Mouse (Mus musculus): ENCODE measurements at regions not wholly inside any gene's neighbourhood (a gene's known extent, or its start where the extent isn't known, plus 50 kb on each side); places are given as distances from the start of the nearest gene placed in this dataset.
A peak's percentile ranks its signal among the peaks of the same experiment; 100 is the strongest.

DNA sequence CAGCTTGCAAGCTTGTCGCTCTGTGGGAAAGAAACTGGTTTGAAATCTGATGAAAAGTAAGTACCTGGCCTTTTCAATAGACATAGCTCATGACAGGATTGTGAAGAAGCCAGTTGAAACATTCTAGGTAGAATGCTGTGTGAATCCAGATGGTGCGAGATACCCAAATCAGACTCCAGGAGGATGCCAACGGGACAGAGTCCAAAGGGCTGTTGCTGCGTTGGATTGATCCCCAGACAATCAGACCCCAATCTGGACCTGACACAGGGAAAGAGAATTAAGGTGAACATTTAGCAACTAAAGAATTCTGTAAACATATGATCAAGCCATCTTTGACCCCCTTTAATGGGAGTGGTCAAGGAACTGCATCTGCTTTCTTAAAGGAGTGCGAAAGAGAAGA is 296.6 kb upstream of the Gm15217 start:
- no peak for DNase-seq

DNA sequence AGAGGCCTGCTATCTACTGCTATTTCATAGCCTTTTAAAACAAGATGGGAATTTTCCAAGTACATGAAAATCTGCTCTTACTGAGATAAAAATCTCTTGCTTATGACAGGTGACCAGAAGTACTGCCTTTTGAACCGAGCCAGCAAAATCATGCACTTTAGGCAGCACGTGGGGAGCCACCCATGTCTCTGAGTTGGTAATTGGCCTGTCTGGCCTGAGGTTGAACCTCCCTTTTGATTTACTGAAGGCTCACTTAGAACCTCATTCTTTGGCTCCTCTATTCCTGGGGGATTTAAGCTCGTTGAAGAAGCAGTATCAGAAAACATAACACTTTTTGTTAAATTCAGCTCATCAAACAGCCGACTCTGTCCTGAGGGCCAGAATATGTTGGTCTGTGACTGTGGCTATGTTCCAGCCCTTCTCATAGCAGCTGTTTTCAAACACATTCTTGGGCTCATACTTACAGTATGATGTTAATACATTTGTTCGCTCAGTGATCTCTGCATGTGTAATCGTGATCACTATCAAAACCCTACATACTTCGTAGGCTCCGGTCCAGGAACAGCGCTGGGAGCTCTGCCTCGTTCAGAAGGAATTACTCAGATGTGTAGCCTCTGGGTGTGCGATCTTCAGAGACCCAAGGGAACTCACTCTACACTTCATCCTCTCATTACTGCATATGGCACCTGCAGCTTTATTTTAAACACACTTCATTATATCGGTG is 290.1 kb upstream of the Gm15217 start:
- peak; percentile 19 for DNase-seq

DNA sequence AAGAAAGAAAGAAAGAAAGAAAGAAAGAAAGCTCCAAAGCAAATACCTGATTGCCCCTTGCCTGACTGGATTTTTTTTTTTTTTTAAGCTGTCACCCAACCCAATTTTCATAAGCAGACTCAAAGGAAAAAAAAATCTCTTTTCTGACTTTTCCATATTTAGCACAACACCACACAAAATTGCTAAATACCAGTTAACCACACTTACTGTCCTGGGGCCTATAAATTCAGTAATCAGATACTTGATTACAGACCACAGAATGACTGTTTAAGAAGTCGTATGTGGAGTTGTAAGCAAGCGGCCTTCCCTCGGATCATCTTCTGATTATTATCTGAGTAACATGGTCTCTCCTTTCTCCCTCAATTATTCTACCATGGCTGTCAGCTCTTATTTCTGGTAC is 263.3 kb upstream of the Gm15217 start:
- no peak for DNase-seq

DNA sequence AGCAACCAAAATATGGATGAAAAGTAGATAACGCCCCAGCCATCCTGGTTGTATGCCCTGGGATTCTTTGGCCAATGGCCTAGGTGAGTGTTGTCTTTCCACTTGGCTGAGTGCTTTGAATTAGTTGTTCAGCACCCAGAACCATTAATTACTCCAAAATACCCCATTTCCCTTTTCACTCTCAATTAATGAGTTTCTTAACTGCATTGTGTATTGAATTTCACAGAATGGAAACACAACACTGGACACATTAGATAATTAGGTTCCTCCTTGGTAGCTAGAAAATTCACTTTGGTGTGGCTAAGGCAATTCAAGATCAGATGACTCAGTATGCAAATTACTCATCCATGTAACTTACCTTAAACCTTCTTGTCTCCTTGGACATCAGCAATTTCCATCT is 252.7 kb upstream of the Gm15217 start:
- no peak for DNase-seq

DNA sequence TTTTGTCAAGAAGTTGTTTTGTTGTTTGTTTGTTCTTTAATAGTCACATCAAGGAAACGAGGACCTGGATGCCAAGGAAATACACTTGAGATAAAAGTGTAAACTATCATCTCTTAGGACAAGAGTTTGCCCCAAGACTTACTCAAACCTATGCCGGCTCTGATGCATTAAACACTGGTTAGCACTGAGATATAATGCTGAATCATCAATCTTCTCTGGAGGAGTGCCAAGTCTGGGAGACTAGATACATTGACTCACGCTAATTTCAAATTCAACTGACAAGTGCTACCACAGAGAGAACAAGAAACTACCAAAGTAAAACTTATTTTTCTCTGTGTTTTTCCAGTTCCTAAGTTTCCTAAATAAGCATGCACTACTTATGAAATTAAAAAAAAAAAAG is 249.5 kb upstream of the Gm15217 start:
- DNase-seq = no peak

DNA sequence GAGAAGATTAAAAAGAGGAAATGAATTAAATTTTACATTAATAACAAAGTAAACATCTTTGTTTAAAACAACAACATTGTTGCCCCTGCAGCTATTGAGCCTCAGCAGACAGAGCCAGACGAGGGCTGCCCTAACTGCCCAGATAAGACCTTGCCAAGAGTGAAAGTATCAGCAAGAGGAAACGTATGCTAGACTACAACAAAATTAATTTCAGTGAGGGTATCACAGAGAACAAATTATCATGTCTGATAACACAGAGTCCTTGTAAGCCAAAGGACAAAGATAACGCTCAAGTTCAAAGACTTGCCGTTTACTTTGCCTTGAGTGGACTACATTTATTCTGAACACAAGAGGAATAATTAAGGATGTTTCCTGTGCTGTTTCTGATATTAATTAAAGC is 235.0 kb upstream of the Gm15217 start:
- no peak for DNase-seq

DNA sequence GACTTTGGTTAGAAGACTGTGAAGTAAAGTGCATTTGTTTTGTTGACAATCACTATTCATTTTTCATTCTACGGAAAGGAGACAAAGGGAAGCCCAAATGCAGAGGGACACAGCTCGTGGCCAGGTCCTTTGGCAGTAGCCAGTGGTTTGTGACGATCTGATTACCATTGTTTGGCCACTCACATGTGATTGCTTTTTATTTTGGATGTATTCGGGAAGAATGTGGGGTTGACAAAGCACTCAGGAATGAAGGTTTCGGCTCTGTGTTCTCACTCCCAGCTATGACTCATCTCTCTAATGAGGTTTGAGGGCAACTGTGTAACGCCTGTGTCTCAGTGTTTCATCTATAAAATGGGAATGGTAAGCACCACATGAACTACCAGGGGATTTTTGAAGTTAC is 234.5 kb upstream of the Gm15217 start:
- DNase-seq = no peak

DNA sequence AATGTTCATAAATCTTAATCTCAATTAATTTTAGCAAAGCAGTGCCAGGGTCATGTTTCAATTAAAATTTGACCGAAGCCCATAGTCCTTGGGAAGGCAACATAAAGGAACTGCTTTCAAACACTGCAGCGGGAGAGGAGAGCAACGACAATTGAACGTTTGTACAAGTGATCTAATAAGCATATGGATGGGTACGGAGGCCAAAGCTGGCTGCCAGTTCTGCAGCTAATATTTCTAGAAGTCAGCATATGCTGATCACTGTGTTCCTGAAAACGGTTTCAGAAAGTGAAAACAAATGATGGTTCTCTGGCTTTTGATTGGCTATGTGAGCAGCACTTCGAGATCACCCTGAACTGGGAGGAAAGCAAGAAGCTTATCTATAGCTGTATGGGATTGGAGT is 233.6 kb upstream of the Gm15217 start:
- no peak for DNase-seq

DNA sequence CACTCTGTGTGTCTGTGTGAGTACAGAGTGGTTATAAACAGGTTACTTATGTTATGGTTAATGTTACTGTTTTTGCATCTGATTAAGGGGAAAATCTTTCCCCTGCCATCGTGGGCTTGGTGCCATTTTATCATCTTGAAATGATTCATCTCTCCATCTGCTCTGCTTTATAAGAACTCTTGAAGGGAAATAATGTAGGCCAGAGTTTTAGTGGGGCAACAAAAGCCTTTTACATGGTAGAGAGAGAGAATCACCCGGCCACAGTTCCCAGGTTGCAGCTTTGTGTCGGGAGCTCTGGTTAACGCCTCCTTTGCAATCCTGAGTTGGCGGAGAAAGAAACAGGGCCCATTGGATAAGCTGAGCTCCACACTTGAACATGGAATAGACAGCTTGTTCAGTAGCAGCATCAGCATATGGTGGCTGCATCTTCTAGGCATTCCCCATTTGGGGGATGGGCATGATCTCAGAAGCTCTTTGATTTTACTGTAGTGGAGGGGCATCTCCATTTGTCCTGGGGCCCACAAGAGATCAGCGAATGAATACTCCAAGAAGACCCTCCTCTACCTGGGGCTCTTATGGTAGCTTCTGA is 230.0 kb upstream of the Gm15217 start:
- DNase-seq = no peak

DNA sequence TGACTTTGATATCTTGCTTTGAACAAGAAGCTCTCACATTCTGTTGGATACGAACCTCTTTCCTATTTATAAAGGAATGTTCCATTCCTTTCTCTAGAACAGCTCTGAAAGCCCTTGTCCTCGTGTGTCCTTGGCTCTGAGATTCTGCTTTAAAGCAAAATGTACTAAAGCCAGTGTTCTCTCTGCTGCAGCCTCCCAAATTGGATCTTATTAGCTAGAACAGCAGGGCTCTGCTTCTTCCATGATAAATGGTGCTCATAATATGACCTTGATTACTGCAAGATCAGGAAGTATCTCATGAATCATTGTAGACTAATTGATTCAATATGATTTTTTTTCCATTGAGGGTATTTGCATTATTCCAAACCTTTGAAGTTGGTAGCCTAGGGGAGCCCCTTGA is 220.5 kb upstream of the Gm15217 start:
- no peak for DNase-seq

DNA sequence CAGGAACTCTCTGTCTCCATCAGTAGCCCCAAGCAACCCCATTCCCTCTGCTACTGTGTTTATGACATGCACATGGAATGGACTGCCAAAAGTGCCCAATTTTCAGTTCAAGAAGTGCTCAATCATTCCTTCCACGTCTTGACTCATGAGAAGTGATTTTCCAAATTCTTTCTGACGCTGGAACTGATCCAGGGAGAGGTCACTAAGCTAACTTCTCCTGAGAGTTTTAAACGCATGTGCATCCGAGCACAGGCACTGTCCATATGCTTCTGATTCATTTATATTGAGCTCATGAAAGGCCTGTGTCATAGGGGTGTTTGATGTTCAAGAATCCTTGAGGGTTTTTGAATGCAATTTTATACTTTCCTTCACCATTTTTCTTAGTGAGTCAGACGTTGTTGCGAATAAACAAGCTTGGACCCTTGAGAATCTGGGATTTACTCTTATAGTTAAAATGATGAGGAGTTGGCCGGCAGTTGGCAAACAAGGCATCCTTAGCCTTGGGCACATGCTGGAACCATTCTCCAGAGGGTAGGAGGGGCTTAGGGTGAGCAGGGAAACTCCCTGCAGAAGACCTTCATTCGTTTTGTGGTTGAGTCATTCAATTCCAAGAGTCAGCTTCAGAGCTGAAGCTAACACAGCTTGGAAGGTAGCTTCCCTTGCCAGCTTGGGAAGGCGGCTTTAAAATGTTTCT is 206.9 kb upstream of the Gm15217 start:
- DNase-seq = no peak

DNA sequence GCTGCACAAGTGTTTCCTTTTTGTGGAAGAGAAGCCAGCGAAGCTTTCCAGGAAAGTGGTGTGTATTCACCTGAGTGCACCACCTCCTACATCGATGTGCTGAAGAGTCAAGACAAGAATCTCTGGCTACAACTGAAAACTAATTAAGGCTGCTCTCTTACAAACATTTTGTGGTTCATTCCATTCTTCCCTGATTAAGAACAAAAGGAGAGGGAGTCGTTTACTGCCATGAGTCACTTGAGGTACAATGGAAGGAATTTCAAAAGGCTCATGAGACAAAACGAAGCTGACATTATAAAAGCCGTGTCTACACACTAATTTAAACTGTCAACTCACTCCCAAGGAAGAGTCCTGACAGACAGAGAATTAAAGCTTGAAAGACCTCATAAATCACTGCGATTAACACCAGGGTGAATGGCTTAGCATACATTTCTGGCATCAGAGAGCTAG is 206.3 kb upstream of the Gm15217 start:
- no peak for DNase-seq

DNA sequence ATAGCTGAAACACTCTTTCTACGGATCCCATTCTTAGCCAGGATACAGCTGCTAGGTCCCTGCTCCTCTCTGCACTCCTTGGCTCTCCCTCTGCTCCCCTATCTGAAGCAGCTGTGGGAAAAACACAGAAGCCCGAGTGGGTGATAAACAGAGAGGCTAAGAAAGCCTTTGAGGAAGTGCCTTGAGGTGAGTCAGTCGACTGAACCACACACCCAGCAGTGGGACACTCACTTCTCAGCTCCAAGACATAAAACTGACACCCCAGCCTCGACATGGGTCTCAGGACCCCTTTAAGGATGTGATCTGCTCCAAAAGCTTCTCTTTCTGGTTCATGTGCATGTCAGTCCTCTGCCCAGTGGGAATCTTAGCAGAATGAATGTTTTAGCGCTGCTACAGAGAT is 204.8 kb upstream of the Gm15217 start:
- DNase-seq = no peak

DNA sequence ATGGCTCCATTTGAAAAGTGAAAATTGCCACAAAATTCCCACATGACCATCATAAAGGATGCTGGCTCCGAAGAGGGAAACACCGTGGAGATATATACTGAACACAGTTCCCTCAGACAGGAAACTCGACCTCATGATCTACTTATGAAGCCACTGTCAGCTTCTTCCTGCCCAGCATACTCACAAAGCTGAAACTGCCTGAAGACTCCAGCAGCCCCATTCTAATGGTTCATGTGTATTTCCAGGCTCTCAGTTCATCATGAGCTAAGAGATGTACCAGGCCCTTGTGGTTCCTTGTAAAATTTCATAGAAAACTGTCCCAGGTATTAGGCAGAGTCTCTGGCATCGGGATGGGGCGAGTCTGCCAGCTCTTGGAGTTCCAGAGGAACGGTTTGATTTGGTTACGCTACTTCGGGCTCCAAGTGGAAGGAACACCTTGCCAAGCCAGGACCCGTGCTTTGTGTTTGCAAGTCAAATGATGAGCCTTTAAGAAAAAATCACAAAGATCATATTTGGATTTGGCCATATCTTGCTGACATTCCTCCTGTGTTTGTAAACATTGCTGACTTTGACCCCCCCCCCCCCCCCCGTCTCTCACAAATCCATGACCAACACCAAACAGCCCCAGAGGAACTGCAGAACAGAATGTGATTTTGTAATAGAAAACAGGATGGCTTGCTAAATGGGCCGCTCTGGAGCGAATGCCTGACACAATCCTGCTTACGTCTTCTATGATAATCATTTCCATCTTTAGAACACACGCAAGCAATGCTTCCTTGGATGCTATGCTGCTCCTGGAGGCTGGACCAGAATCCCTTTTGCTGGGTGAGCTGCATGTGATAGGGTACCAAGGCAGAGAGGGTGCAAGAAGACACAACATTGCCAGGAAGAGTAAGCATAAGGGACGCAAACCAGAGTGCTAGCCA is 203.7 kb upstream of the Gm15217 start:
- DNase-seq = no peak

DNA sequence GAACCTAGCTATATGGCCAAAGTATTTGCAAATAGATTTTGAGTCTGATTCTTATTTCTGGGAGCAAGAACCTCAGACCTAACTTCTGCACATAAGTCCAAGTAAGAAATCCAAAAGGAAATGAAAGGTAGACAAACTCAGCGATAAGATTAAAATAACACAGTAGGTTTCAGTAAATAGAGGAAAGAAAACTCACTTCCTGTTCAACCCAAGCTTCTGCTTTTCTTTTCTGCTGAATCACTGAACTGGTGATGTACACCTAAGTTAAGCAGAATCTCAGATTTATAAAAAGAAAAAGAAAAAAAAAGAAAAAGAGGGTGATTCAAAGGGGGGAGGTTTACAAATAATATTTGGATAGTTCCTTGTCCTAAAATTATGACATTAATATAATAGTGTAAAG is 200.2 kb upstream of the Gm15217 start:
- no peak for DNase-seq

DNA sequence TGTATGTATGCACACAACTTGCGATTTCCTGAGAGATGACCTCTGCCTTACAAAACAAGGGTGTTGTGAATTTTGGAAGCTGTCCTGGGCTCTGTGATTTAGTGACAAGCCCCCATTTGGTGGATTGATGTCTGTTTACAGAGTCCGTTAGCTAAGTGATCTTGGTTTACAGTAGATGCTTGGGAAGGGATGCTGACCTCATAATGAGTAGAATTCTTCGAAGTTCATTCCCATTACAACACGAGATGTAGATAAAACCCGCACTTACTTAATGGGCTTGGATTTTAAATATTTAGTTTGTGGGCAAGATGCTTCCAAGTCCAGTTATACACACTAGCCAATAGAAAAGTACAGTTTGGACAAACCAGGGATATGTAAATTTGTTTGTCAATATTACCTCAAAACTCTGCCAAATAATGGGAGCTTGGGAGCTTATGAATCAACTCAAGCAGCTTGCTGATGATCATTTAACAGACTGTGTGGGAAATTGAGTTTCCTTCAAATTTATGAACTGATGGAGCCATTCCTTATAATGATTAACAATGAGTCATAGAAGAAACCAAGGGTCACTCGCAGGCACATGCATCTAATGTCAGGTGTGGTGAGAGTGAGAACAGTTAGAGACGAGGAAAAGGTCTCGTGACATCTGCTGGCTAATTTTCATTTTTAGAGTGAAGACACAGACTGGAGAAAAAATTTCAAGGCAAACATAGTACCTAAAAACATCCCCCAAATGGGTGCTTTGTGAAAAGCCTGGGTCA is 187.4 kb upstream of the Gm15217 start:
- DNase-seq = no peak

DNA sequence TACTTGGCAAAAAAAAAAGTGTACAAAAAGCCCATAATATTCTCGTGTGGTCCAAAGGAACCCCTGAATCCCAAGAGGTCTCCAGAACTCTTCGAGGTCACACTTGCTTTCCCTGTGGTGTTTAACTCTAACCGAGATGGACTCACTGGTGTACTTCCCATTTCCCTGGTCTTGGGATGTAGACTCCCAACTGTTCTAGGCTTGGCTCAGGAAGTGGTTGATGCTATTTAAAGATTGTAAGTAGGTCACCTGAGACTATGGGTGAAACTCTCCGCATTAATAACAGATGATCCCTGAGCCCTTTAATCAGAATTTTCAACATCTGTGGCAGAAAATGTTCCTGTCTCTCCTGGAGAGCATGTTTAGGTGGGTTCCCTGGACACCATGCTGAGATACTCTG is 185.6 kb upstream of the Gm15217 start:
- DNase-seq = no peak

DNA sequence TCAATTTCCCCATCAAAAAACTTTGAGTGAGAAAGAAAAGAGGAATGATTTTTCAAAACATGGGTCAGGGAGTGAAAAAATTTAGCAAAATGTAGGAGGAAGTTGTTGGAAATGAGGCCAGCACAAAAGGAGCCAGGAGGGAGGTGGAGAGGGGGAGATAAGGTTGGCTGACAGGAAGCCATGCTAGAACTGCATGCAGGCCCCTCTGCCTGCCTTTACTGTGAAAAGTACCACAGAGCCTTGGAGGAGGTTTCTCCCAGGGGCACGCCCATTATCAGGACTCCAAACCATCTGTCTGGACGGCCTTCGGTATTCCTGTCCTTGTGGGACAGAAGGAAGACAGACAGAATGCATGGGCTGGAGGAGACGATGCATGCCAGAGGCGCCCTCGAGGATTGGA is 183.3 kb upstream of the Gm15217 start:
- no peak for DNase-seq

DNA sequence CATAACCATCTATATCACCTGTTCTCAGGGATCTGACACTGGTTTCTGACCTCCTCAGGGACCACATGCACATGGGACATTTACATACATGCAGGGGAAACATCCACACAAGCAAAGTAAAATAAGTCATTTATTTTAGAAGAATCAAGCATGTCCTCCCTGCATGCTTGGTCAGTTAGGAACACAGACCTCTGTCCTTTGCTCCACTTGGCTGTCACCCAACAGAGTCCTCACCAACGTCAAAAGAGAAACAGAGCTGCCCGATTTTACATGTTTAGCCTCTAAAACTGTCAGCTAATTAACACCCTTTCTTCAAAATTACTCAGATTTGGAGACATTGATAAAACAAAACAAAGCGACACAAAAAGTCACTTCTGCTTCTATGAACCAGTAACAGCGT is 176.4 kb upstream of the Gm15217 start:
- no peak for DNase-seq

DNA sequence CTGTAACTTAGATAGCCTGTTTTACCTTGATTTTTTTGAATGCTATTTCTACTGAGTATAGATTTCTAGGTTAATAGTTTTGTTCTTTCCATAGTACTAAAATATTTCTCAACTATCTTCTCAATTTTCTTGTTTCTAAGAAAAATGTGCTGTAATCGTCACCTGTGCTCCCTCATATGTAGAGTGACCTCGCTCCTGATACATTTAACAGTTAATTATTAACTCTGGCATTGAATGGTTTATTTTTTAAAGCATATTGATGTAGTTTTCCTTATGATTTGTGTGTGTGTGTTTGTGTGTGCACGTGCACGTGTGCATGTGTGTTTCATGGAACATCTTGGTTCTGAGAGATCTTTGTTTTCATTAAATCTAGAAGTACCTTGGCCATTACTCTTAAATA is 158.7 kb upstream of the Gm15217 start:
- DNase-seq = no peak

DNA sequence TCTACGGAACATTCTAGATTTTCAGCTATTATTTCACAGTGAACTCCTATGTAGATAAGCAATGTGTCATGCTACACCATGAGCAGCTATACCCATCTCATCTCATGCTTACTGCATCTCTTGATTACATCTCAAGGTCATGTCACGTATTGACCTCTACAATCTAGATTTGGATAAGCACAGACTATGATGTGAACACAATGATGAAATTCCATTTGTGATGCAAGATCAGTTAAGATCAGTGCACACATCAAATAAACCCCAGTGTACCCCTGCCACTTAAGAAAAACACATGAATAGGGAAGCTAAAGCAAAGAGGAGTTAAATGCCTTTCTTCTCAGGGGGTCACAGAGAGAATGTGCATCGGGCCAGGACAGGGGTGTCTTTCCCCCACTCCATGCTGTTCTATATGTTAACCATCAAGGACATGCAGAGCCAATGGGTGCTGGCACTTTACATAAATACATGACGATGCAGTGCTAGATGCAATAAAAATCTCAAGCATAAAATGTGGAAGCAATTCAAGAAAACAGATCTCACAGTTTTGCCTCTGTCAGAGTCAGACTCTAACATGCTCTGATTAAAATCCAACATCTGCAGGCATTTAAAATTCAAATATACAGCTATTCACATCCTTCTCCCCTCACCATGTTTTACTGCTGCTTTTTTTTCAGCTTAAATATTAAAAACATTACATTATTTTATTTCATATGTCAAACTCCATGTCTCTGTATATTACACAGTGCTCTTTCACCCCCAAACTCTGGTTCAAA is 157.1 kb upstream of the Gm15217 start:
- DNase-seq = no peak
